Mouse (Mus musculus): ENCODE data around the gene Sf3a3.

DNA sequence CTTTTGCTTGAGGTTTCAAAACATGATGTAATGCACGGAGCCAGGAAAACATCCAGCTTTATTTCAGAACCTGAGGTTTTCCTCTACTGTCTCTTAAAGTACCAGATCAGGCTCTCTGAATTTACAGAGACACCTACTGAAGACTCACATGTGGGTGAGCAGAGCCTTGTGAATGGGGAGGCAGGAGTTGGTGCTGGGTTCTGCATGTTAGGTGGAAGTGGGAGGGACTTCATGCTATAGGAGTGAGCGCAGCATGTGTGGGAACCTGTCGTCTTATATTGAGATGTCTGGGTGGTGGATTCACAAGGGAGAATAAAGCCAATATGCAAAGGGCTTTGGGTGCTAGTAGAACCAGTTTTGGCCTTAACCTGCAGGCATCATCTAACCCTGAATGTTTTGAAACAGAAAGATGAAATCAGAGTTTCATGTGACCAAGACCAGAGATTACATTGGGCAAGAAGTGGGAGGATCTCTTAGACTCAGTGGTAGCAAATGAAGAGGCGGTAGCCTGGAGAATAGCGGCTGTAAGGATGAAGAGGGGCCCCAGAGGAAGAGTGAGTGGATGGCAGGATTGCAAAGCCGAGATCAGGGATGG lies 48.4 kb downstream of the Sf3a3 start:
- TF ChIP-seq SIN3A (IDR thresholded peaks at IDR 0.05; ENCODE audit: low read length) (no peak), ZKSCAN1 (IDR thresholded peaks at IDR 0.05; ENCODE audit: low read depth, low read length) (no peak), EP300 (IDR thresholded peaks at IDR 0.05; ENCODE audit: low read depth in 1 of 2, low read length in 2 of 2) (no peak), CTCF (IDR thresholded peaks at IDR 0.05 in 2 of 3, conservative IDR thresholded peaks at IDR 0.05 in 1 of 3; ENCODE audit: control insufficient read depth in 1 of 3, insufficient read depth in 1 of 3, low read depth in 2 of 3, low read length in 3 of 3, poor library complexity in 1 of 3, severe bottlenecking in 1 of 3) (no peak), POLR2AphosphoS2 (IDR thresholded peaks at IDR 0.05; ENCODE audit: low read length) (no peak), MAX (IDR thresholded peaks at IDR 0.05; ENCODE audit: low read length) (no peak)

Data from MEL (cell line).